Mouse (Mus musculus) G1E (cell line): ENCODE measurements around the gene Lmo7. TPM values are rescaled to one million over a fixed set of nuclear protein-coding genes. Genes with fewer than 3 reads are reported as not detected.

Experiments
- ATAC-seq: 2 replicates; pipeline ENCODE4 v1.8.0; 2016; ENCODE audit warnings: mild to moderate bottlenecking; ENCODE audit not compliant: insufficient number of reproducible peaks, poor library complexity, low FRiP score, severe bottlenecking; ENCODE audit errors: extremely low read depth
- DNase-seq: peaks from one replicate; pipeline ENCODE4 v3.0.0; 2012; ENCODE audit warnings: low spot score
- H3K27me3 ChIP-seq: 2 replicates; pipeline ENCODE4 v1.6.1; 2012; ENCODE audit warnings: mild to moderate bottlenecking, low read length, inconsistent platforms; ENCODE audit not compliant: insufficient read depth
- H3K36me3 ChIP-seq: replicated peaks from 2 replicates; pipeline ENCODE3; 2012; ENCODE audit warnings: mild to moderate bottlenecking, inconsistent platforms
- H3K4me1 ChIP-seq: 2 replicates; pipeline ENCODE4 v1.6.1; 2012; ENCODE audit warnings: low read depth, low read length, inconsistent platforms, mixed read lengths; ENCODE audit not compliant: insufficient read depth
- H3K4me3 ChIP-seq: 2 replicates; pipeline ENCODE4 v1.5.1; 2012; ENCODE audit warnings: low read depth, mild to moderate bottlenecking, inconsistent platforms, low read length, moderate library complexity, mixed read lengths
- H3K9me3 ChIP-seq: replicated peaks from 2 replicates; pipeline ENCODE4 v1.6.1; 2012; ENCODE audit warnings: inconsistent platforms
- CTCF ChIP-seq: IDR thresholded peaks from 2 replicates; pipeline ENCODE4 v1.5.1; 2012; ENCODE audit warnings: low read depth, low read length, inconsistent platforms, mixed read lengths
- GATA1 ChIP-seq: IDR thresholded peaks from 2 replicates; pipeline ENCODE4 v1.6.1; 2012; ENCODE audit warnings: borderline replicate concordance, low read length, inconsistent platforms, mixed read lengths
- GATA2 ChIP-seq: IDR thresholded peaks from 2 replicates; pipeline ENCODE4 v1.6.1; 2012; ENCODE audit warnings: low read depth, low read length, inconsistent platforms, borderline replicate concordance
- POLR2AphosphoS5 ChIP-seq: IDR thresholded peaks from 2 replicates; pipeline ENCODE4 v1.6.1; 2012; ENCODE audit warnings: low read depth, low read length, inconsistent platforms; ENCODE audit not compliant: insufficient replicate concordance
- TAL1 ChIP-seq: conservative IDR thresholded peaks from 2 replicates; pipeline ENCODE4 v1.6.1; 2012; ENCODE audit warnings: low read depth, low read length, inconsistent platforms, mixed read lengths
- polyA plus RNA-seq: library from polyadenylated mRNA; stranded (reverse); fragments of >175 nt; gene quantifications from 2 replicates; pipeline ENCODE4 v1.2.3, GENCODE M21; 2012
- total RNA-seq, 2 experiments: library from RNA; stranded (forward) in 1 of 2; stranded (reverse) in 1 of 2; fragments of 200-1000 nt in 1 of 2; fragments of >200 nt in 1 of 2; fragmentation: Nextera tagmentation in 1 of 2; gene quantifications; 2 replicates each; pipeline ENCODE4 v1.2.3; 2014 to 2017

Gene Lmo7
- total RNA-seq (2014; fragmentation: Nextera tagmentation) (not detected in 2 replicates), total RNA-seq (2017) (0.46 and 0.71 TPM in 2 replicates), polyA plus RNA-seq (not detected in 2 replicates)

DNA sequence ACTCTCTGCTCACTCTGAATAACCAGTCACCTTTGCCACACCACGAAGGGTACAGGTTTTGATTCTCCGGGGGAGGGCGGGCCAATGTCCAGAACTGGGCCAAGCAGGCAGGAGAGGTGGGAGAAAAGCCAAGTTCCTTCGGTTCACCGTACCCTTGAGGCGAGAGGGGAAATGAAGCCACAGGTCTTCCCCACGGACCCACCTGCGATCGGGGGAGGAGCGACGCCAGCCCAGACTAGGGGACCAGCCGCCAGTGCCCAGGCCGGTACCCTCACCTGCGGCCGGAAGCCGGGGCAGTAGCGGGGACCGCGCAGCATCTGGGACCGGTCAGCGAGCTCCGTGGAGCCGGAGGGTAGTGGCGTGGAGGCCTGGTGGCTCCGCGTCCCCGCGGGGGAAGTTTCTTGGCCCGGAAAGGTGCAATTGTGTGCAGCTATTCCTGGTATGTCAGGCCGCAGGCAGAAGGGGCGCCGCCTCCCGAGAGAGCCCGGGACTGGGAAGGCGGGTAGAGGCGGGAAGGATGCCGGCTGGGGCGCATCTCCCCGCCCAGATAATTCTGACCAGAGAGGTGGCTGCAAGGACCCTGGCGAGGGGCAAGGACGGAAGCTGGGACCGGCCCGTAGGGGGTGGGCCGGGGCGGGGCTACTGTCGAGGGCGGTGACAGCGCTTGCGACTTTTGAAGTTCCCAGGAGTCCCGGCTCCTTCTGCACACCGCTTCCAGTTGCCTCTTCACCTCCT is at the start of gene Lmo7, which contains the start of gene Gm9922:
Gene Lmo7 (plus strand): TSS at position 721 of the 735 bp plus-strand sequence.
Gene Gm9922 (minus strand): TSS at position 578 of the 735 bp plus-strand sequence.
- Histone ChIP-seq H3K4me3 (peak within 1 kb of the TSS; percentile 13; the same call in 1 of the 2 replicates), H3K9me3 (peaks cover 18% of the 10 kb centered on the region), H3K36me3 (no peaks in the 10 kb centered on the region), H3K4me1 (no peaks in the 10 kb centered on the region), H3K27me3 (no peaks in the 10 kb centered on the region)
- ATAC-seq (no peak), DNase-seq (no peak)
- no peak for TF ChIP-seq TAL1
- TF ChIP-seq GATA1: no peak
- TF ChIP-seq CTCF: no peak
- no peak for TF ChIP-seq POLR2AphosphoS5
- no peak for TF ChIP-seq GATA2

GRCm38 (mm10) chr14:101687696-101688095 is 42.1 kb upstream of the Lmo7 start:
- H3K36me3 ChIP-seq: peaks cover 52% of the 10 kb centered on the region
- TF ChIP-seq GATA1 (no peak), TAL1 (no peak), CTCF (no peak), POLR2AphosphoS5 (no peak), GATA2 (no peak)
- no peak for ATAC-seq

GRCm38 (mm10) chr14:101688406-101688805 is 41.4 kb upstream of the Lmo7 start:
- DNase-seq: no peak
- ATAC-seq: no peak
- H3K4me3 ChIP-seq: no peak overlapping the region
- TF ChIP-seq GATA1 (no peak), POLR2AphosphoS5 (no peak), GATA2 (no peak), CTCF (no peak), TAL1 (no peak)
- H3K27me3 ChIP-seq: no peaks in the 10 kb centered on the region
- peaks cover 54% of the 10 kb centered on the region for H3K36me3 ChIP-seq
- H3K9me3 ChIP-seq: no peaks in the 10 kb centered on the region
- H3K4me1 ChIP-seq: no peaks in the 10 kb centered on the region

More at GRCm38 (mm10) chr14:101687696-101688095, 42.1 kb upstream of the Lmo7 start:
- Histone ChIP-seq H3K9me3 (no peaks in the 10 kb centered on the region), H3K27me3 (no peaks in the 10 kb centered on the region), H3K4me1 (no peaks in the 10 kb centered on the region), H3K4me3 (no peak overlapping the region)
- no peak for DNase-seq

- Histone ChIP-seq H3K4me1 (no peaks in the 10 kb centered on the region), H3K4me3 (no peak overlapping the region), H3K36me3 (no peaks in the 10 kb centered on the region), H3K9me3 (no peaks in the 10 kb centered on the region), H3K27me3 (no peaks in the 10 kb centered on the region)
- ATAC-seq (no peak), DNase-seq (no peak)
- TF ChIP-seq POLR2AphosphoS5 (no peak), GATA2 (no peak), CTCF (no peak), TAL1 (no peak), GATA1 (no peak)
Measured at GRCm38 (mm10) chr14:101704479-101704878, 25.3 kb upstream of the Lmo7 start.

DNA sequence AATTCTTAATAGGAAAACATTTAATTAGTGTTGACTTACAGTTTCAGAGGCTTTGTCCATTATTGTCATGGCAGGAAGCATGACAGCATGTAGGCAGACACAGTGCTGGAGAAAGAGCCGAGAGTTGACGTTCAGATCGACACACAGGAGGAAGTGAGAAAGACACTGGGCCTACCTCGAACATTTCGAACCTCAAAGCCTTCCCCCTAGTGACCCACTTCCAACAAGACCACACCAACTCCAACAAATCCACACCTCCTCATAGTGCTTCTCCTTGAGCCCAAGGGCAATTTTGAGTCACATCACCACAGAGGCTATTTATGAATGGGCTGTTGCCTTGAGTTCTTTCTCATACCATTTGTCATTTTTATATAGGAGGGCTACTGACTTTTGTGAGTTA is 22.7 kb upstream of the Lmo7 start:
- no peaks in the 10 kb centered on the region for H3K36me3 ChIP-seq
- TF ChIP-seq POLR2AphosphoS5 (no peak), TAL1 (no peak), CTCF (no peak), GATA1 (no peak), GATA2 (no peak)
- no peak overlapping the region for H3K4me3 ChIP-seq
- no peak for DNase-seq
- H3K9me3 ChIP-seq: peaks cover 5% of the 10 kb centered on the region; the same call in 1 of the 2 replicates
- no peak for ATAC-seq
- H3K27me3 ChIP-seq: no peaks in the 10 kb centered on the region
- no peaks in the 10 kb centered on the region for H3K4me1 ChIP-seq

DNA sequence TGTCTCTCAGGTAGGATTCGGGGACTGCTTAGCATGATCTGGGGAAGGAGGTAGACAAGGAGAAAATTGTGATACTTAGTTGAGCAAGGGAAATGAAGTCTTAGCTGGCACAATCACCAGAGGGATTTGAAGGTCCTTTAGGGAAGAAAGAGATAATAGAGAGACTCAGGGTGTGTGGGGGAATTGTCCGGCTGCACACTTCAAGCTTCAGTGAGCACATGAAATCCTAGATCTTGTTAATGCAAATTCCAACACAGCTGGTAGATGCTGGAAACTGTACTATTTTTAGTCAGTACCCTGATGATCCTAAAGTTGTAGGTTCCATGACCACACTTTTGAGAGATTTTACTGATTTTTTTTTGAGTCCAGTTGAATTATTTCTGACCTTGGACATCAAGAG is 15.3 kb upstream of the Lmo7 start:
- ATAC-seq: no peak
- no peak for DNase-seq
- no peak for TF ChIP-seq GATA2
- TF ChIP-seq TAL1: no peak
- no peak for TF ChIP-seq CTCF
- TF ChIP-seq POLR2AphosphoS5: no peak
- no peak for TF ChIP-seq GATA1
- H3K4me1 ChIP-seq: no peaks in the 10 kb centered on the region
- no peak overlapping the region for H3K4me3 ChIP-seq
- H3K9me3 ChIP-seq: peaks cover 8% of the 10 kb centered on the region; the same call in 1 of the 2 replicates
- H3K27me3 ChIP-seq: no peaks in the 10 kb centered on the region
- no peaks in the 10 kb centered on the region for H3K36me3 ChIP-seq
